Mouse (Mus musculus) stomach, postnatal 0 days (tissue): ENCODE results near the gene H1f0. TPM values are rescaled to one million over a fixed set of nuclear protein-coding genes. Genes with fewer than 3 reads are reported as not detected.

Source experiments
- ATAC-seq: fragments of 200-750 bp; cut with Nextera tagmentation; 2 replicates; pipeline ENCODE4 v1.8.0; 2017; ENCODE audit not compliant: low FRiP score, low TSS enrichment
- DNase-seq: peaks from one replicate; pipeline ENCODE4 v3.0.0-alpha.2; 2016; ENCODE audit warnings: low spot score
- H3K27ac ChIP-seq: fragments of 300-500 bp; sonication (generic); replicated peaks from 2 replicates; pipeline ENCODE4 v1.5.1; 2014; ENCODE audit warnings: mild to moderate bottlenecking, control low read depth
- H3K27me3 ChIP-seq: fragments of 300-500 bp; sonication (generic); 2 replicates; pipeline ENCODE4 v1.6.1; 2014; ENCODE audit warnings: low read length; ENCODE audit not compliant: control insufficient read depth, insufficient read depth
- H3K36me3 ChIP-seq: fragments of 300-500 bp; sonication (generic); 2 replicates; pipeline ENCODE4 v1.6.1; 2014; ENCODE audit warnings: low read length, mixed read lengths; ENCODE audit not compliant: control insufficient read depth, insufficient read depth
- H3K4me1 ChIP-seq: fragments of 300-500 bp; sonication (generic); replicated peaks from 2 replicates; pipeline ENCODE4 v1.6.1; 2014; ENCODE audit warnings: antibody characterized with exemption; ENCODE audit not compliant: control insufficient read depth, insufficient read depth
- H3K4me2 ChIP-seq: fragments of 300-500 bp; sonication (generic); replicated peaks from 2 replicates; pipeline ENCODE4 v1.6.1; 2014; ENCODE audit warnings: low read depth, mild to moderate bottlenecking, control low read depth, moderate library complexity
- H3K4me3 ChIP-seq: fragments of 300-500 bp; sonication (generic); 2 replicates; pipeline ENCODE4 v1.5.1; 2014; ENCODE audit warnings: low read depth, low read length, control low read depth
- H3K9ac ChIP-seq: fragments of 300-500 bp; sonication (generic); 2 replicates; pipeline ENCODE4 v1.6.1; 2014; ENCODE audit warnings: mild to moderate bottlenecking, low read length, control low read depth, mixed read lengths
- H3K9me3 ChIP-seq: fragments of 300-500 bp; sonication (generic); 2 replicates; pipeline ENCODE4 v1.6.1; 2016; ENCODE audit warnings: low read length; ENCODE audit not compliant: control insufficient read depth
- CTCF ChIP-seq: IDR thresholded peaks from 2 replicates; pipeline ENCODE4 v1.5.1; 2016; ENCODE audit warnings: antibody characterized with exemption, low read depth, mild to moderate bottlenecking, moderate library complexity
- EP300 ChIP-seq: optimal IDR thresholded peaks from 2 replicates; pipeline ENCODE3; 2016; ENCODE audit warnings: antibody characterized with exemption
- WGBS: fragments of 180-500 bp; shearing (Covaris S2); extraction: QIAGEN DNeasy Blood & Tissue Kit; methylation state at CpG from one replicate; pipeline ENCODE4 v1.1.7; 2014; 5-methylcytosine and 5-hydroxymethylcytosine counted together
- polyA plus RNA-seq: library from polyadenylated mRNA; unstranded; fragments of >200 nt; fragmentation: Nextera tagmentation; extraction: Ambion mirVana; gene quantifications from 2 replicates; pipeline ENCODE4 v1.2.1, GENCODE M21; 2015

H1f0 gene
- polyA plus RNA-seq, 1 experiment from 2014 or later, result 285 TPM

GRCm38 (mm10) chr15:79051461-79052360 is 23.5 kb downstream of the H1f0 start:
- peaks cover 29% of the 10 kb centered on the region for H3K36me3 ChIP-seq
- DNase-seq (peak; percentile 66), ATAC-seq (peak; percentile 76)
- H3K4me1 ChIP-seq, result no peaks in the 10 kb centered on the region
- H3K4me2 ChIP-seq, result no peak overlapping the region
- H3K9ac ChIP-seq, result 0 out of 2 replicates have a peak overlapping the region, but pooled peaks have one; percentile 8
- WGBS, result 62% methylated on average over 13 of the region's 13 CpGs
- peak overlapping the region; percentile 65 for H3K27ac ChIP-seq
- H3K9me3 ChIP-seq, result no peaks in the 10 kb centered on the region
- no peaks in the 10 kb centered on the region for H3K27me3 ChIP-seq
- no peak overlapping the region for H3K4me3 ChIP-seq
- no peak; the same call in 1 of the 2 replicates for TF ChIP-seq CTCF
- TF ChIP-seq EP300, result no peak

- TF ChIP-seq EP300 (no peak), CTCF (no peak)
- no peak for ATAC-seq
Observed at GRCm38 (mm10) chr15:79052366-79052765, 24.1 kb downstream of the H1f0 start.

GRCm38 (mm10) chr15:79056601-79057000 is 28.4 kb downstream of the H1f0 start:
- no peak for ATAC-seq
- DNase-seq, result no peak
- Histone ChIP-seq H3K9ac (no peak overlapping the region), H3K4me2 (no peak overlapping the region), H3K27me3 (no peaks in the 10 kb centered on the region), H3K4me1 (no peaks in the 10 kb centered on the region), H3K27ac (no peak overlapping the region), H3K36me3 (peaks cover 42% of the 10 kb centered on the region), H3K9me3 (no peaks in the 10 kb centered on the region), H3K4me3 (no peak overlapping the region)
- WGBS, result 86% methylated on average over 7 of the region's 7 CpGs
- TF ChIP-seq CTCF, result no peak
- TF ChIP-seq EP300, result no peak

More at GRCm38 (mm10) chr15:79052366-79052765, 24.1 kb downstream of the H1f0 start:
- Histone ChIP-seq H3K9me3 (no peaks in the 10 kb centered on the region), H3K27ac (0 out of 2 replicates have a peak overlapping the region, but pooled peaks have one; percentile 4), H3K36me3 (peaks cover 29% of the 10 kb centered on the region), H3K4me1 (no peaks in the 10 kb centered on the region), H3K4me2 (no peak overlapping the region), H3K9ac (no peak overlapping the region), H3K27me3 (no peaks in the 10 kb centered on the region), H3K4me3 (no peak overlapping the region)
- WGBS, result 81% methylated on average over 2 of the region's 2 CpGs
- DNase-seq, result no peak

GRCm38 (mm10) chr15:79057850-79058249 is 29.6 kb downstream of the H1f0 start:
- Histone ChIP-seq H3K4me3 (no peak overlapping the region), H3K27me3 (no peaks in the 10 kb centered on the region), H3K36me3 (peaks cover 42% of the 10 kb centered on the region), H3K9me3 (no peaks in the 10 kb centered on the region), H3K4me2 (no peak overlapping the region), H3K27ac (no peak overlapping the region), H3K9ac (no peak overlapping the region), H3K4me1 (no peaks in the 10 kb centered on the region)
- ATAC-seq (no peak), DNase-seq (no peak)
- WGBS, result 89% methylated on average over 6 of the region's 6 CpGs
- no peak for TF ChIP-seq CTCF
- no peak for TF ChIP-seq EP300

- H3K4me2 ChIP-seq, result no peak overlapping the region; the same call in 1 of the 2 replicates
Observed at GRCm38 (mm10) chr15:79060887-79061565, 32.8 kb downstream of the H1f0 start.

More at GRCm38 (mm10) chr15:79060887-79061565, 32.8 kb downstream of the H1f0 start:
- Histone ChIP-seq H3K27ac (no peak overlapping the region), H3K9me3 (no peaks in the 10 kb centered on the region), H3K4me1 (no peaks in the 10 kb centered on the region), H3K27me3 (no peaks in the 10 kb centered on the region), H3K36me3 (peaks cover 19% of the 10 kb centered on the region), H3K9ac (no peak overlapping the region), H3K4me3 (no peak overlapping the region)
- WGBS, result 76% methylated on average over 14 of the region's 14 CpGs
- TF ChIP-seq CTCF (no peak), EP300 (no peak)
- ATAC-seq (no peak), DNase-seq (no peak)
